Mouse (Mus musculus): ENCODE measurements around the gene Snx6.

GRCm38 (mm10) chr12:54794392-54794791 lies 1.1 kb downstream of the Snx6 start:
- TF ChIP-seq CTCF (IDR thresholded peaks at IDR 0.05; ENCODE audit: extremely low read depth, insufficient read length, insufficient replicate concordance, low read depth, low read length) (no peak), POLR2A (IDR thresholded peaks at IDR 0.05; ENCODE audit: low read depth, low read length) (no peak)
